Mouse (Mus musculus) c-Kit-positive CD71-positive TER-119-positive erythroid progenitor cells, embryonic 14.5 days (primary cell): ENCODE results near the gene Olfr1264.

Source experiments
- DNase-seq: peaks from one replicate; pipeline ENCODE4 v3.0.0-alpha.2; 2013; ENCODE audit warnings: low spot score

Gene Olfr1264

GRCm38 (mm10) chr2:90025477-90025876 is at the start of gene Olfr1264:
TSS of gene Olfr1264 (minus strand) at chr2:90025577.
- DNase-seq, result no peak

- DNase-seq, result no peak
These were observed 44.7 kb upstream of the Olfr1264 start for GRCm38 (mm10) chr2:90070065-90070464.

- no peak for DNase-seq
These were observed 38.1 kb upstream of the Olfr1264 start, which contains the start of gene Olfr140 for GRCm38 (mm10) chr2:90063494-90063893. TSS of gene Olfr140 (minus strand) at chr2:90063594.

GRCm38 (mm10) chr2:90035037-90035436 is 9.7 kb upstream of the Olfr1264 start, which contains the start of gene Olfr1265:
TSS of gene Olfr1265 (plus strand) at chr2:90035337.
- no peak for DNase-seq

- DNase-seq, result no peak
These were observed 13.5 kb downstream of the Olfr1264 start, which contains the start of gene Olfr1263 for GRCm38 (mm10) chr2:90011831-90012230. TSS of gene Olfr1263 (plus strand) at chr2:90012131.

- DNase-seq, result no peak
These were observed 25.5 kb downstream of the Olfr1264 start, which contains the start of gene Olfr1262 for GRCm38 (mm10) chr2:89999845-90000244. TSS of gene Olfr1262 (plus strand) at chr2:90000145.

- no peak for DNase-seq
These were observed 34.5 kb downstream of the Olfr1264 start, which contains the start of gene Olfr1261 for GRCm38 (mm10) chr2:89990921-89991320. TSS of gene Olfr1261 (plus strand) at chr2:89991221.

- DNase-seq, result no peak
These were observed 47.7 kb downstream of the Olfr1264 start for GRCm38 (mm10) chr2:89977709-89978108.

- no peak for DNase-seq
These were observed 51.2 kb downstream of the Olfr1264 start, which contains the start of gene Olfr1260 for GRCm38 (mm10) chr2:89974184-89974583. TSS of gene Olfr1260 (plus strand) at chr2:89974340.
